Mouse (Mus musculus) cerebellum, adult (tissue): Measurements from ENCODE around the gene Arf6.

Experiments used
- ATAC-seq: cut with Nextera tagmentation; 2 replicates; pipeline ENCODE4 v1.9.2; 2017; ENCODE audit warnings: mild to moderate bottlenecking, moderate library complexity, mixed read lengths; ENCODE audit not compliant: insufficient number of reproducible peaks, low FRiP score, low TSS enrichment

The Arf6 gene

GRCm38 (mm10) chr12:69402594-69403167 lies 30.7 kb downstream of the Arf6 start:
- ATAC-seq, result no peak

- ATAC-seq, result no peak
These were observed 38.8 kb downstream of the Arf6 start for GRCm38 (mm10) chr12:69410767-69411166.

DNA sequence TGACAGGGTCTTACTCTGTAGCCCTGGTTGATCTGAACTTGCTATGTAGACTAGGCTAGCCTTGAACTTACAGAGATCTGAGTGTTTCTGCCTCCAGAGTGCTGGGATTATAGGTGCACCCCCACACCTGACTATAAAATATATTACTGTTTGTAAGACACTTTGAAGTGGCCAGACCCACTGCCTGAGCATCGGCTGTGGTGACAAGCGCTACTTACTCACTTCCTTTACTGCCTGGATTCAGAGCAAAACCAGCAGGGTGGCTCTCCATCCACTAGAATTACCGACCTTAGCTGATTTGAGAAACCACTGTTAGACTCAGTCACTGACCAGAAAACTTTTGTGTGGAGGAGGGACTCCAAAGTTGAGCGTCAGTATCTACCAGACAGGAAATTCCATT lies 40.0 kb downstream of the Arf6 start:
- no peak for ATAC-seq

DNA sequence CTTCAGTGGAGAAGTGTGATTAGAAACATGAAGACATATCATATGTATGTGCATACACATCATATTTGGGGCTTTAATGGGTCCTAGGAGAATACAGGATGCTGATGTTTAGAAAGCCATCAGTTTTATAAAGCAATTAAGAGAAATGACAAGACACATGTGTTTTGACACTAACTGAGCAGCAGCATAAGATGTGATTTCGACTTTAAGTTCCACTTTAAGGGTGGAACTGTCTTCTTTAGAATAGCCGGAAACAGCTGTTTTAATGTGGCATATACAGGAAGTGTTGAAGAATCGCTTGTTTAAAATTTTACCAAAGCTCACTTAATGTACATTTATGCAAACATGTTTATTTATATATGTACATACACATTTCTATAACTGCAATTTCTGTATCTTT lies 41.4 kb downstream of the Arf6 start:
- ATAC-seq, result no peak

DNA sequence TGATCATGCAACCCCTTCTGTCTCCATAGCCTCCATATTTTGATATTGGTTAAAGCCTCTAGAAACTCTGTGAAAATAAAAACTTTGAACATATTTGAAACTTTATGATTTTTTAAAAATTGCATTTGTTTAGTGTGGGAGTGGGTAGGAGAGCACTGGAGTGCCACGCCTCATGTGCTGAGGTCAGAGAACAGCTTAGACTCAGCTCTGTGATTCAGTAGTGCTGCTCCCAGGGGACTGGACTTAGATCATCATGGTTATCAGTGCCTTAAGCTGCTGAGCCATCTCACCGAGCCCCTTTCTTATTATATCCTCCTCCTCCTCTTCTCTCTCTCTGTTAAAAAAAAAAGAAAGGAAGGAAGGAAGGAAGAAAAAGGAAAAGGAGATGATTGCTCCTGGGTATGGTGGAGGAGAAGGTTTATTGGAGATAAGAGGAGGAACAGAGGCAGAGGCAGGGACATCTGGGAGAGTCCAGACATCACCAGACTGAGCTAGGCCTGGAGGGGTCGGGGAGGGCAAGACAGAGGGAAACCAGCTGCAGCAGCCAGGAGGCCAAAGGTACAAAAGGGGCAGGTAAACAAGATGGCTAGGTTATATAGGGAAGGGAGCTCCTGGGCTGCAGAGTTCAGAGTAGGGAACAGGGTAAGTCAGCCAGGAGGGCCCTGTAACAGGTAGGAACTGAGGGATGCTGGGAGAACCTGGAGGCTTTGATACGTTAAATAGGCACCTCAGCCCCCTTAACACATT lies 43.0 kb downstream of the Arf6 start:
- no peak for ATAC-seq

DNA sequence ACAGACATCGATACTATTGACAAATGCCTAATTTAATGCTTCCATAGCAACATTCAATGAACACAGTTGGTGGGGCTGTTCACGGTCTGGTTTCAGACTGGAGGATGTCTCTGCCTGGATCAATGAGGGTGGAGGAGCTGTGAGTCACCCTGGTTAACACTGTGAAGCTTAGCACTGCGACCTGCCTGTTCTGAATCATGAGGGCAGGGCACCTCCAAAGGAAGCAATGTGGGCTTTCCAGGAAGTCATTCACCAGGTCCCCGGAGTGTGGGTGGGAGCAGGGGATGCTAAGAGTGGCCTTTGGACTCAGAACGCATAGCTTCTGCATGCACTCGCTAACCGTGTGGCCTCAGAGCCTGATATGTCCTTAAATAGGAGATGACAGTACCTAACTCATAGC lies 44.8 kb downstream of the Arf6 start:
- no peak for ATAC-seq

- peak; percentile 93 for ATAC-seq
These were observed 45.8 kb downstream of the Arf6 start for GRCm38 (mm10) chr12:69417701-69418291.

DNA sequence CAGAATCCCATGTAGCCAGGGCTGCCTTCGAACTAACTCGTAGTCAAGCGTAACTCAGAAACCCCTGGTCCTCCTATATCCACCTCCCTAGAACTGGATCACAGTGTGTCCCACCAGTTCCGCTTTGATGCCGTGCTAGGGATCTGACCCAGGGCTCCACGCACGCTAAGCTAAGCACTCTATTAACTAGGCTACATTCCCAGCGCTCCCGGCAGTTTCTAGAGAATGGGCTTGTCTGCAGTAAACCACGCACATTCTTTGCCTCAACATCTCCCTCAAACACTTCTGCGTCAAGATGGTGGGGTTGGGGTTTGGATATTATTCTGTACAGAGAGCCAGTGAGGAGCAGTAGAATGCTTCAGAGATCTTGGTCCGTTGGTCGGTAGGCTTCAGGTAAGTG lies 46.7 kb downstream of the Arf6 start:
- no peak for ATAC-seq

- ATAC-seq, result no peak
These were observed 47.2 kb downstream of the Arf6 start for GRCm38 (mm10) chr12:69419017-69419605.

- no peak for ATAC-seq
These were observed 47.7 kb downstream of the Arf6 start for GRCm38 (mm10) chr12:69419606-69420005.

DNA sequence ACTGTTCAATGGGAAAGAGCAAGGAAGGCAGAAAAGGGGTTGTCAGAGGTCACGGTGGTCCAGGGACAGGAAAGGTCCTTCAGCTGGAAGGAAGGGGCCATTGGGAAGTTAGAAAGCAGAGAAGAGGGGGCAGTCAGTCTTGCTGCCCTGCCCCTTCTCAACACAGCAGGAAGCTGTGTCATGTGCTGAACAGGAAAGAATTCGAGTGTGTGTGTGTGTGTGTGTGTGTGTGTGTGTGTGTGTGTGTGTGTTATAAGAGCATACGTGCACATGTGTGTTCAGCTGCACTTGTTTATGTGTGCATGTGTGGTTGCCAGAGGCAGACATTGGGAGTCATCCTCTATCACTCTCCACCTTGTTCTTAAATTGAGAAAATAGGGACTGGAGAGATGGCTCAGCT lies 48.8 kb downstream of the Arf6 start:
- no peak for ATAC-seq

DNA sequence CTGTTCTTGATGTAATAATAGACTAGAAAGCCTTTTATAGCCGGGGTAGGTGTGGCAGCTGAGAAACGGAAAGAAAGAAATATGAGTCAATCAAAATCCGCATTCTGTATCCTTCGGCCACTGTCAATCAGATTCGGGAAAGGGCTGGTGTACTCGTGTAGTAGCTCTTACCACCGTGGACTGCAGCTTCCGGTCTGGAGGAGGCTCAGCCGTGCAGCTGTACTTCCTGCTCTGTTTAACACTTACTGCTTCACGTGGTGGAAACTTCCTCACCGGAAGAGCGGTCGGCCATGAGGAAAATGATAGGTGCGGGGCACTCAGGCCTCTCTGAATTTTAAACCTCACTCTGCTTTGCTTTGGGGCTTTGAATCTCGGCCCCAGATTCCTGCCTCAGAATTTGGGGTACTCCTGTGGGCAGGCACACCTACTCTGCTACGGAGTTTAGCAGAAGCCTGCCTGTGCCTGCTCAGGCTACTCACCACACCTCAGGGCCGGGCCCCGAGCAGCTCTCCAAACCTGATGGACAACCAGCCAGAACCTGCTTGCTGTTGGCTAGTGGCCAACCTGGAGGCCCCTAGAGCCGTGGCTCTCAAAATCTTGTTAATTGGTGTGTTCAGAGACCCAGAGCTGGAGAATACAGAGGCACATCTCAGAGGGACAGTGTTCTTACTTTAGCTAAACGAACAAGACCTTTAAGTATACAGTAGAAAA lies 51.0 kb downstream of the Arf6 start:
- no peak for ATAC-seq
